Mouse (Mus musculus): Measurements from ENCODE around the gene Ltbp4. TPM values are rescaled to one million over a fixed set of nuclear protein-coding genes. Genes with fewer than 3 reads are reported as not detected.

Ltbp4 gene
- polyA plus RNA-seq, 1 experiment from 2014 or later = 18.2 TPM

DNA sequence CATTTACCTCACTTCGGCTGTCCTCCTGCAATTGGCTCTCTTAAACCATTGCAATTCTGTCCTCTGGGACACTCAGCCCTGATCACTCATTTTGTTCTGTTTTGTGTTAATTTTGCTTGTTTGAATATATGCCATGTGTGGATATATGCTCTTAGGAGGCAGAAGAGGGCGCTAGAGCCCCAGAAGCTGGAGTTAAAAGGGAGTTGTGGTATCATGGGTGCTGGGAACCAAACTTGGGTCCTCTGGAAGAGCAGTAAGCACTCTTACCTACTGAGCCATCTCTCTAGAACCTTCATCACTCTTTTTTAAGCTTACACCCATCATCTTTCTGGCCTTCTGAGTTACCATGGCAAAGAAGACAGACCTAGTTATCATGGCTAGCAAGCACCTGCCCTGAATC, 21.7 kb upstream of the Ltbp4 start:
- Histone ChIP-seq H3K27ac (ENCODE audit: low read length) (no peak overlapping the region), H3K4me3 (replicated peaks; ENCODE audit: low read length) (no peak overlapping the region), H3K9me3 (ENCODE audit: control insufficient read depth, low read length) (no peaks in the 10 kb centered on the region), H3K4me1 (replicated peaks; ENCODE audit: control insufficient read depth, insufficient read depth, low read length) (peaks cover 15% of the 10 kb centered on the region), H3K4me2 (ENCODE audit: low read length) (no peak overlapping the region), H3K9ac (replicated peaks; ENCODE audit: low read depth, low read length) (no peak overlapping the region), H3K36me3 (ENCODE audit: control insufficient read depth, insufficient read depth) (no peaks in the 10 kb centered on the region), H3K27me3 (replicated peaks; ENCODE audit: control insufficient read depth, insufficient read depth, low read length) (peaks cover 33% of the 10 kb centered on the region)
- no peak for ATAC-seq
- WGBS = 62% methylated on average over 2 of the region's 2 CpGs

GRCm38 (mm10) chr7:27357595-27357978, 20.1 kb upstream of the Ltbp4 start:
- Histone ChIP-seq H3K4me3 (replicated peaks; ENCODE audit: low read length) (no peak overlapping the region), H3K4me1 (replicated peaks; ENCODE audit: control insufficient read depth, insufficient read depth, low read length) (peaks cover 22% of the 10 kb centered on the region), H3K27me3 (replicated peaks; ENCODE audit: control insufficient read depth, insufficient read depth, low read length) (peaks cover 22% of the 10 kb centered on the region), H3K27ac (ENCODE audit: low read length) (no peak overlapping the region), H3K4me2 (ENCODE audit: low read length) (no peak overlapping the region), H3K36me3 (ENCODE audit: control insufficient read depth, insufficient read depth) (no peaks in the 10 kb centered on the region), H3K9me3 (ENCODE audit: control insufficient read depth, low read length) (no peaks in the 10 kb centered on the region), H3K9ac (replicated peaks; ENCODE audit: low read depth, low read length) (no peak overlapping the region)
- ATAC-seq = no peak
- WGBS = 24% methylated on average over 3 of the region's 3 CpGs

DNA sequence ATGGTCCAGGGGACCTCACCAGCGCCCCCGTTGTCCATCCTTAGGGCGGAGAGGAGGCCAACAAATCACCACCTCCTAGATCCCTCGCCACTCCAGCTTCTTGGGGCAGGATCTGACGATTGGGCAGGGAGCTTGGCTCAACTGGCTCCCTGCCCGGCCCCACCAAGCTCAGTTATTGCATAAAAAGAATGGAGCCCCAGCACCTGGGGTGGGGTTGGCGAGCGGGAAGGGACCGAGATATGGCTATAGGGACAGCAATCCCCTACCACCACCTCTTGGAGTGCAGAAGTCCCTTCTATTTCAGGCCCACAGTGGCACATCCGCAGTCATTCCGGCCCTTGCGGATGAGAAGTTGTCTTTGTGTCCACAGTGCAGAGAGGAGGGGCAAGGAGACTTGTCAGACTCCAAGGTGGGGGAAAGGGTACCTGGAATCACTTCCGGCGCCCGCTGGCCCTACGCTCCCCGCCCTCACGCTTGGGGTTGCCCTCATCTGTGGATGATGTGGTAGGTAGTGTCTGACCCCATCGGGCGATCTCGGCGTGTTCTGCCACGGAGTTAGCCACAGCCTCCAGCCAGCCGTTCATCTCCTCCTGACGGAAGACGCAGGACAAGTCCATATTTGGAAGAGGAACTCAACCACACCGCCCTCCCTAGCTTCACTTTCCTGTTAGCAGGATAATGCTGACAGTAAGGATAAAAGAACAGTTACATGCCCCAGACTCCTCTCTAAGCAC, 19.5 kb upstream of the Ltbp4 start, which contains the start of gene Gm20479:
TSS of gene Gm20479 (minus strand) at position 559 of the 734 bp plus-strand sequence.
- peaks cover 22% of the 10 kb centered on the region for H3K4me1 ChIP-seq (replicated peaks; ENCODE audit: control insufficient read depth, insufficient read depth, low read length)
- no peak within 1 kb of the TSS for H3K27ac ChIP-seq (ENCODE audit: low read length)
- H3K4me2 ChIP-seq (ENCODE audit: low read length) = peak within 1 kb of the TSS; percentile 48
- ATAC-seq = no peak
- 6% methylated on average over 27 of the region's 27 CpGs for WGBS
- H3K4me3 ChIP-seq (replicated peaks; ENCODE audit: low read length) = peak within 1 kb of the TSS; percentile 68
- no peaks in the 10 kb centered on the region for H3K9me3 ChIP-seq (ENCODE audit: control insufficient read depth, low read length)
- no peaks in the 10 kb centered on the region for H3K36me3 ChIP-seq (ENCODE audit: control insufficient read depth, insufficient read depth)
- peak within 1 kb of the TSS; percentile 32 for H3K9ac ChIP-seq (replicated peaks; ENCODE audit: low read depth, low read length)
- H3K27me3 ChIP-seq (replicated peaks; ENCODE audit: control insufficient read depth, insufficient read depth, low read length) = peaks cover 17% of the 10 kb centered on the region

DNA sequence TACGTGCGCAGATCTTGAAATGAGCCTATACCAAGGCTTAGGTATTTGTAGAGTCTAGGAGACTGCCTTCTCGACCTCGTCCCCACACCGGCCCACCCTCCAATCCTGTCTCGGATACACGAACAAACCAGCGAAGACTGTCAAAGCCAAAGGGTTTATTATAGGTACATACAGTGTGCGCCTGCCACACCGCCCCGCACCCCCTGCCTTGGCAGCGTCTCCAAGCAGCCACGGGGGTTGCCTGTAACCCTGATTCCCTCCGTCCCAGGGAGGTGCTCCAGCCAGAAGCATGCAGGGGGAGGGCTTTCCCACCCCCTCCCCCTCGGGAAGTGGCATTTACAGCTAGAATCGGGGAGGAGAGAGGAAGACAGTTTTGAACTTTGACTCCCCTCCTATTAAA, 18.8 kb upstream of the Ltbp4 start:
- H3K27ac ChIP-seq (ENCODE audit: low read length) = no peak overlapping the region
- under 1% methylated on average over 16 of the region's 16 CpGs for WGBS
- H3K9ac ChIP-seq (replicated peaks; ENCODE audit: low read depth, low read length) = peak overlapping the region; percentile 32
- peak overlapping the region; percentile 48 for H3K4me2 ChIP-seq (ENCODE audit: low read length)
- H3K9me3 ChIP-seq (ENCODE audit: control insufficient read depth, low read length) = no peaks in the 10 kb centered on the region
- peak; percentile 29 for ATAC-seq
- no peaks in the 10 kb centered on the region for H3K36me3 ChIP-seq (ENCODE audit: control insufficient read depth, insufficient read depth)
- peaks cover 22% of the 10 kb centered on the region for H3K4me1 ChIP-seq (replicated peaks; ENCODE audit: control insufficient read depth, insufficient read depth, low read length)
- peaks cover 17% of the 10 kb centered on the region for H3K27me3 ChIP-seq (replicated peaks; ENCODE audit: control insufficient read depth, insufficient read depth, low read length)
- H3K4me3 ChIP-seq (replicated peaks; ENCODE audit: low read length) = peak overlapping the region; percentile 68

DNA sequence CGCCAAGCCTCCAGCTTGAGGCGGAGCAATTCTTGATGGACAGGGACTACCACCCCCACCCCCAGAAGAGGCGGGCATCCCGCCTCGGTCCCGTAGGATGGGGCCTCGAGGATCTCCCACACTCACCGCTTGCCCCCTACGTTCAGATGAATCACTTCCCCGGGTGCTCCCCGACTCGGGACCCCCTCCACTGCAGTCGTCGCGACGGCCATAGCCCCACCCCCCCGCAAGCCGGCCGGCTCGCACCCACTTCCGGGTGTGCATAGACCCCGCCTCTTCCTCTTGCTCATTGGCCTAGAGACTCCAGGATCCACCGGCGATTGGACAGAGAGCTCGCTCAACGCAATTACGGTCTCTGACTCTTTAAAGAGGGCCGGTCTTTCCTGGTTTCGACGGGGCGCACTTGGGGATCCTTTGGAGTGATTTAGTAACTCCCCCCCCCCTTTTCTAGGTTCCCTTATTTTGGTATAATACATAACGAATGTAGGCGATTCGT, 18.3 kb upstream of the Ltbp4 start, which contains the start of gene Shkbp1:
TSS of gene Shkbp1 (minus strand) at position 275 of the 496 bp plus-strand sequence.
- peaks cover 18% of the 10 kb centered on the region for H3K4me1 ChIP-seq (replicated peaks; ENCODE audit: control insufficient read depth, insufficient read depth, low read length)
- H3K4me2 ChIP-seq (ENCODE audit: low read length) = peak within 1 kb of the TSS; percentile 68
- no peaks in the 10 kb centered on the region for H3K9me3 ChIP-seq (ENCODE audit: control insufficient read depth, low read length)
- peak within 1 kb of the TSS; percentile 74 for H3K9ac ChIP-seq (replicated peaks; ENCODE audit: low read depth, low read length)
- peak; percentile 95 for ATAC-seq
- peaks cover 17% of the 10 kb centered on the region for H3K27me3 ChIP-seq (replicated peaks; ENCODE audit: control insufficient read depth, insufficient read depth, low read length)
- H3K4me3 ChIP-seq (replicated peaks; ENCODE audit: low read length) = peak within 1 kb of the TSS; percentile 68
- peak within 1 kb of the TSS; percentile 68 for H3K27ac ChIP-seq (ENCODE audit: low read length)
- peaks cover 2% of the 10 kb centered on the region; the same call in 1 of the 2 replicates for H3K36me3 ChIP-seq (ENCODE audit: control insufficient read depth, insufficient read depth)
- under 1% methylated on average over 34 of the region's 34 CpGs for WGBS

GRCm38 (mm10) chr7:27355261-27355660, 17.8 kb upstream of the Ltbp4 start:
- peak; percentile 3; the same call in 1 of the 2 replicates for ATAC-seq
- 7% methylated on average over 14 of the region's 14 CpGs for WGBS
- Histone ChIP-seq H3K4me3 (replicated peaks; ENCODE audit: low read length) (peak overlapping the region; percentile 68), H3K9me3 (ENCODE audit: control insufficient read depth, low read length) (no peaks in the 10 kb centered on the region), H3K4me1 (replicated peaks; ENCODE audit: control insufficient read depth, insufficient read depth, low read length) (peaks cover 18% of the 10 kb centered on the region), H3K36me3 (ENCODE audit: control insufficient read depth, insufficient read depth) (peaks cover 5% of the 10 kb centered on the region; the same call in 1 of the 2 replicates), H3K9ac (replicated peaks; ENCODE audit: low read depth, low read length) (peak overlapping the region; percentile 74), H3K27me3 (replicated peaks; ENCODE audit: control insufficient read depth, insufficient read depth, low read length) (peaks cover 17% of the 10 kb centered on the region), H3K4me2 (ENCODE audit: low read length) (peak overlapping the region; percentile 68), H3K27ac (ENCODE audit: low read length) (peak overlapping the region; percentile 68)

GRCm38 (mm10) chr7:27354783-27355182, 17.3 kb upstream of the Ltbp4 start:
- H3K9me3 ChIP-seq (ENCODE audit: control insufficient read depth, low read length) = no peaks in the 10 kb centered on the region
- H3K27me3 ChIP-seq (replicated peaks; ENCODE audit: control insufficient read depth, insufficient read depth, low read length) = peaks cover 17% of the 10 kb centered on the region
- WGBS = 50% methylated on average over 4 of the region's 4 CpGs
- peak overlapping the region; percentile 68 for H3K4me2 ChIP-seq (ENCODE audit: low read length)
- peak overlapping the region; percentile 68 for H3K4me3 ChIP-seq (replicated peaks; ENCODE audit: low read length)
- H3K27ac ChIP-seq (ENCODE audit: low read length) = no peak overlapping the region
- H3K9ac ChIP-seq (replicated peaks; ENCODE audit: low read depth, low read length) = peak overlapping the region; percentile 74
- ATAC-seq = no peak
- peaks cover 18% of the 10 kb centered on the region for H3K4me1 ChIP-seq (replicated peaks; ENCODE audit: control insufficient read depth, insufficient read depth, low read length)
- H3K36me3 ChIP-seq (ENCODE audit: control insufficient read depth, insufficient read depth) = peaks cover 6% of the 10 kb centered on the region; the same call in 1 of the 2 replicates

- peak overlapping the region; percentile 68 for H3K4me3 ChIP-seq (replicated peaks; ENCODE audit: low read length)
- H3K4me1 ChIP-seq (replicated peaks; ENCODE audit: control insufficient read depth, insufficient read depth, low read length) = peaks cover 18% of the 10 kb centered on the region
- no peak overlapping the region for H3K27ac ChIP-seq (ENCODE audit: low read length)
- peak overlapping the region; percentile 68 for H3K4me2 ChIP-seq (ENCODE audit: low read length)
- peaks cover 17% of the 10 kb centered on the region for H3K27me3 ChIP-seq (replicated peaks; ENCODE audit: control insufficient read depth, insufficient read depth, low read length)
- 0 out of 2 replicates have a peak overlapping the region, but pooled peaks have one; percentile 9 for H3K9ac ChIP-seq (replicated peaks; ENCODE audit: low read depth, low read length)
- H3K9me3 ChIP-seq (ENCODE audit: control insufficient read depth, low read length) = no peaks in the 10 kb centered on the region
- ATAC-seq = peak; percentile 47
- 22% methylated on average over 6 of the region's 6 CpGs for WGBS
- peaks cover 6% of the 10 kb centered on the region; the same call in 1 of the 2 replicates for H3K36me3 ChIP-seq (ENCODE audit: control insufficient read depth, insufficient read depth)
Measured at GRCm38 (mm10) chr7:27354144-27354543, 16.7 kb upstream of the Ltbp4 start.

- no peak overlapping the region for H3K4me3 ChIP-seq (replicated peaks; ENCODE audit: low read length)
- no peak overlapping the region for H3K4me2 ChIP-seq (ENCODE audit: low read length)
- H3K27me3 ChIP-seq (replicated peaks; ENCODE audit: control insufficient read depth, insufficient read depth, low read length) = no peaks in the 10 kb centered on the region
- peaks cover 37% of the 10 kb centered on the region for H3K36me3 ChIP-seq (ENCODE audit: control insufficient read depth, insufficient read depth)
- no peak overlapping the region for H3K9ac ChIP-seq (replicated peaks; ENCODE audit: low read depth, low read length)
- no peaks in the 10 kb centered on the region for H3K9me3 ChIP-seq (ENCODE audit: control insufficient read depth, low read length)
- ATAC-seq = no peak
- 19% methylated on average over 6 of the region's 6 CpGs for WGBS
- H3K4me1 ChIP-seq (replicated peaks; ENCODE audit: control insufficient read depth, insufficient read depth, low read length) = no peaks in the 10 kb centered on the region
- no peak overlapping the region for H3K27ac ChIP-seq (ENCODE audit: low read length)
Measured at GRCm38 (mm10) chr7:27345444-27345843, 8.0 kb upstream of the Ltbp4 start.
